In genomic region chr13:63990480-63990958, GRCm38 (mm10) we compare ENCODE assay signal across 8 mouse cellular contexts.
DNase-seq lines count a peak whose midpoint lies in the region; ATAC-seq and TF ChIP-seq lines count a peak whose summit lies in the region.

No protein-coding gene starts in this region.

- TF ChIP-seq POLR2A in small intestine, adult 2 months (IDR thresholded peaks at IDR 0.05; ENCODE audit: low read depth, low read length): no peak

- TF ChIP-seq CTCF in liver, postnatal 0 days (IDR thresholded peaks at IDR 0.05; ENCODE audit: low read depth): peak; percentile 58
- no peak for TF ChIP-seq CTCF in small intestine, adult 2 months (IDR thresholded peaks at IDR 0.05; ENCODE audit: extremely low read depth, insufficient read length, insufficient replicate concordance, low read depth, low read length)

- no peak overlapping the region for H3K4me2 ChIP-seq in embryonic facial prominence, embryonic 11.5 days (ENCODE audit: low read depth, low read length)
- peak overlapping the region; percentile 36 for H3K4me2 ChIP-seq in hindbrain, embryonic 16.5 days (ENCODE audit: low read length)
- no peak overlapping the region for H3K4me2 ChIP-seq in liver, postnatal 0 days (ENCODE audit: low read depth, low read length)

- H3K9me3 ChIP-seq in embryonic facial prominence, embryonic 11.5 days (replicated peaks; ENCODE audit: control insufficient read depth, low read length): no peaks in the 10 kb centered on the region
- no peaks in the 10 kb centered on the region for H3K9me3 ChIP-seq in hindbrain, embryonic 16.5 days (ENCODE audit: control insufficient read depth, low read length)
- no peaks in the 10 kb centered on the region for H3K9me3 ChIP-seq in liver, postnatal 0 days (ENCODE audit: low read length)

- H3K27me3 ChIP-seq in embryonic facial prominence, embryonic 11.5 days (ENCODE audit: control insufficient read depth, insufficient read depth, low read length): no peaks in the 10 kb centered on the region
- 0 out of 2 replicates have a peak, but pooled peaks cover 2% of the 10 kb centered on the region for H3K27me3 ChIP-seq in hindbrain, embryonic 16.5 days (replicated peaks; ENCODE audit: control insufficient read depth, insufficient read depth, low read length)
- no peaks in the 10 kb centered on the region for H3K27me3 ChIP-seq in liver, postnatal 0 days (ENCODE audit: insufficient read depth, low read length)
- H3K27me3 ChIP-seq in small intestine, adult 2 months (ENCODE audit: control insufficient read depth, insufficient read depth, low read length): no peaks in the 10 kb centered on the region

- H3K4me3 ChIP-seq in embryonic facial prominence, embryonic 11.5 days (ENCODE audit: low read depth, low read length): no peak overlapping the region
- H3K4me3 ChIP-seq in hindbrain, embryonic 16.5 days (ENCODE audit: low read length): no peak overlapping the region
- H3K4me3 ChIP-seq in liver, postnatal 0 days (ENCODE audit: low read depth, low read length): no peak overlapping the region
- no peak overlapping the region for H3K4me3 ChIP-seq in small intestine, adult 2 months (ENCODE audit: low read depth, low read length)

- ATAC-seq in embryonic facial prominence, embryonic 11.5 days (replicated peaks; ENCODE audit: insufficient number of reproducible peaks, low FRiP score, low TSS enrichment, low read depth): no peak
- peak; percentile 77 for ATAC-seq in hindbrain, embryonic 16.5 days
- no peak for ATAC-seq in liver, postnatal 0 days
- ATAC-seq in monocyte, adult 5-6 weeks (replicated peaks; ENCODE audit: insufficient number of reproducible peaks, low FRiP score, low TSS enrichment, poor library complexity, severe bottlenecking): no peak

- 19% methylated on average over 8 of the region's 8 CpGs for WGBS in embryonic facial prominence, embryonic 11.5 days
- WGBS in hindbrain, embryonic 16.5 days: 12% methylated on average over 8 of the region's 8 CpGs
- WGBS in liver, postnatal 0 days (ENCODE audit: insufficient replicate concordance): 10% methylated on average over 8 of the region's 8 CpGs
- 22% methylated on average over 8 of the region's 8 CpGs for WGBS in small intestine, adult 2 months

- no peak for TF ChIP-seq EP300 in liver, postnatal 0 days (IDR thresholded peaks at IDR 0.05; ENCODE audit: low read depth)

- DNase-seq in layer of hippocampus, adult 11-12 months (ENCODE audit: low spot score): peak; percentile 18
- DNase-seq in layer of hippocampus, postnatal 25 days (ENCODE audit: extremely low spot score in 1 of 2, low spot score in 1 of 2): no peak
- peak; percentile 47 for DNase-seq in embryonic facial prominence, embryonic 11.5 days (ENCODE audit: low spot score)
- no peak for DNase-seq in liver, postnatal 0 days
- no peak for DNase-seq in adrenal gland, adult 18-20 months (ENCODE audit: low spot score in 2 of 2)

- H3K27ac ChIP-seq in embryonic facial prominence, embryonic 11.5 days (replicated peaks; ENCODE audit: low read depth, low read length): no peak overlapping the region
- H3K27ac ChIP-seq in hindbrain, embryonic 16.5 days (ENCODE audit: low read depth, low read length): peak overlapping the region; percentile 60; the same call in 1 of the 2 replicates
- H3K27ac ChIP-seq in liver, postnatal 0 days (ENCODE audit: low read depth): no peak overlapping the region
- H3K27ac ChIP-seq in small intestine, adult 2 months (ENCODE audit: insufficient read depth, low read depth, low read length): peak overlapping the region; percentile 35; the same call in 1 of the 2 replicates

- no peaks in the 10 kb centered on the region for H3K4me1 ChIP-seq in embryonic facial prominence, embryonic 11.5 days (ENCODE audit: control insufficient read depth, insufficient read depth, low read length)
- no peaks in the 10 kb centered on the region; the same call in none of the 2 replicates for H3K4me1 ChIP-seq in hindbrain, embryonic 16.5 days (ENCODE audit: control insufficient read depth, insufficient read depth, low read depth, low read length)
- no peaks in the 10 kb centered on the region for H3K4me1 ChIP-seq in liver, postnatal 0 days (ENCODE audit: insufficient read depth)
- H3K4me1 ChIP-seq in small intestine, adult 2 months (ENCODE audit: control insufficient read depth, insufficient read depth, insufficient read length, low read length): peaks cover 2% of the 10 kb centered on the region; the same call in 1 of the 2 replicates

- no peaks in the 10 kb centered on the region for H3K36me3 ChIP-seq in embryonic facial prominence, embryonic 11.5 days (replicated peaks; ENCODE audit: control insufficient read depth, insufficient read depth, low read depth, low read length)
- no peaks in the 10 kb centered on the region for H3K36me3 ChIP-seq in hindbrain, embryonic 16.5 days (ENCODE audit: control insufficient read depth, insufficient read depth, low read length)
- H3K36me3 ChIP-seq in liver, postnatal 0 days (replicated peaks; ENCODE audit: insufficient read depth, low read length): no peaks in the 10 kb centered on the region
- no peaks in the 10 kb centered on the region for H3K36me3 ChIP-seq in small intestine, adult 2 months (ENCODE audit: control insufficient read depth, insufficient read depth, low read length)

- H3K9ac ChIP-seq in embryonic facial prominence, embryonic 11.5 days (replicated peaks; ENCODE audit: low read length): peak overlapping the region; percentile 23; the same call in 1 of the 2 replicates
- H3K9ac ChIP-seq in hindbrain, embryonic 16.5 days (ENCODE audit: low read depth, low read length): peak overlapping the region; percentile 8; the same call in 1 of the 2 replicates
- H3K9ac ChIP-seq in liver, postnatal 0 days (replicated peaks): no peak overlapping the region

Comparison
In these comparisons a context has a peak if more than half of its experiments do, and no peak if none do; other contexts are left out.
1. DNase-seq: peak in layer of hippocampus, adult 11-12 months (single experiment) and embryonic facial prominence, embryonic 11.5 days (single experiment); none in layer of hippocampus, postnatal 25 days (0 of 2), liver, postnatal 0 days (single experiment) and adrenal gland, adult 18-20 months (0 of 2).
2. H3K27ac ChIP-seq: peak in hindbrain, embryonic 16.5 days (single experiment) and small intestine, adult 2 months (single experiment); none in embryonic facial prominence, embryonic 11.5 days (single experiment) and liver, postnatal 0 days (single experiment).